Mouse (Mus musculus): ENCODE data around the gene Lrrc26. TPM values are rescaled to one million over a fixed set of nuclear protein-coding genes. Genes with fewer than 3 reads are reported as not detected.

The Lrrc26 gene
- total RNA-seq, 2 experiments from 2014 or later: not detected

DNA sequence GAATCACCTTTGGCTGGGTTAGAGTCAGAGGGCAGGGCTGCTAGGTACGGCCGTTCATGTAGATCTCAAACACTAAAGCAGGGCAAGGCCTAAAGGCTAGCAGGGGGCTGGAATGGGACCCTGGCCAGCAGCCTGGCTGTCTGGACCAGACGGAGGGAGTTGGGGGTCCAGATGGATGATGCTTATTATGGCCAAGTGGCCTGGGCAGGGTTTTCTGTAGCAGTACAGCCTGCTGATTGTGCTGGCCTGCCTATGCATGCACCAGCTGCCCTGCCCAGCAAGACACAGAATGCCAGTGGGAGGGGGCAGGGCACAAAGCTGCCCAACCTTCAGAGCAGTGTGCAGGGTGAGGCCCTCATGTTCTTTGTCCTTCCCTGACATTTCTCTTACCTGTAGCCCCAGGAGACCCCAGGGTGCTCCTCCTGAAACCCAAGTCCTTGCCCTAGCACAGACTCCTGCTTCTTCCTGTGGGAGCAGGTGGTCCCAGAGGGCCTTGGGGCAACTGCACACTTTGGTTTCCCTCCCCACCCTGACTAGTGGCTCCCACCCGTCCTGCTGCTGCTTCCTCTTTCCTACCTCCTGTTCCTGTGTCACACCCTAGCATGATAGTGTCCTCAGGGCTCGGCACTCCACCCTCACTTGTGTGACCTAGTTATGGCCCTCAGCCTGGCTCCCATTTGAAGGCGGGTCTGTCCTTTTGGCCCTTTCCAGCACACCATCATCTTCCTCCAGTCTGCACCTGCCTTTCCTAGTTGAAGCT, 23.6 kb upstream of the Lrrc26 start:
- no peak for DNase-seq (ENCODE audit: low spot score in 2 of 2)

GRCm38 (mm10) chr2:25266720-25267119, 23.0 kb upstream of the Lrrc26 start:
- DNase-seq (ENCODE audit: low spot score in 2 of 2): no peak

GRCm38 (mm10) chr2:25267241-25267640, 22.5 kb upstream of the Lrrc26 start:
- DNase-seq (ENCODE audit: low spot score in 2 of 2): no peak

DNA sequence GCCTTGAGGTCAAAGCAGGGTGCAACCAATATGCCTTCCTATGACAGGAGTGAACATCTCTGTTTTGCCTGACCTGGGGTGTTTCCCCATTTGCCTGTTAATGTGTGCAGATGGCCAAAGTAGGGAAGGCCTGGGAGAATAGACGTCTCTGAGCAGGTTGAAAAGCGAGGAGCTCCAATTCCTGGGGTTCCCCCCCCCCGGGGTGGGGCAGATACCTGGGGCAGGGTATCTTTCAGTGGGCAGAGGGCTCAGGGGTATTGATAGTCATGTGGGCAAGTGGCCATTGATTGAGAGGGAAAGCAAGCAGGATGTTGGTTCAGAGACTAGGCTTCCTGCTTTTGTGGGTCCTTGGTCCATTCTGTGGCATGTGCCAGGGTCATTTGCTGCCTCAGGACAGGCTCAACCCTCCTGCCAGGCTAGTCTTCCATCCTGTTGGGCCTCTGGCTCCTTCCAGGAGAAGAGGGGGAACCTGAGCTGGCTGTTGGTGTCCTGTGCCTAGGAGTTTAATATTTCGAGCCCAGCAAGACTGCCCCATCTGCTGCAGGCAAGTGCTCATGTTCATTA, 21.9 kb upstream of the Lrrc26 start:
- DNase-seq (ENCODE audit: low spot score in 2 of 2): no peak

DNA sequence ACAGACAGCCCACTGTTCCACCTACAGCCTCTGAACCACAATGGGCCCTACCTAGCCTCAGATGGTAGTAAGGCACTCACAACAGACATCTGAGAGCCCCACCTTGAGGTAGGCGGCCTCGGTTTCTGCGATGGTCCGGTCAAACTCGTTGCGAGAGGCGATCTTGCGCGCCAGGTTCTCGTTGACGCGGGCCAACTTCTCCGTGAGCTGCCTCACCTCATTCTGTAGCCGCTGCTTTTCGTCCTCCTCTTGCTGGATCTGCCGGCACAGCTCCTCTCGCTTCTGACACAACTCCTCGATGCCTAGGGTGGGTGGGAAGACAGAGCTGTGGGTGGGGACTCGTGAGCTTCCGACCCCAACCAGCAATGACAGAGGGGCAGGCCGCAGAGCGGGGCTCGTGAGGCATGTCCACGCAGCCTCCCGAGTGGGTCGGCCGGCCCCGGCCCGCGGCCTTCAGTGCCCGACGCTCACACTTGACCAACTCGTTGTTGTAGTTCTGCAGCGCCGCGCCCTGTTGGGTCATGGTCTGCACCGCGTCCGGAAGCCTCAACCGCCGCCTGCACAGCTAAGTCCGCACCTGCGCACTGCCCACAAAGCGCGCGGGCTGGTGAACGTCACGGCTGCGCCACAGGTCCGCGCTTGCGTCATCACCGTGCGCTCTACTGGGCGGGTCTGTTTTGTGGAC, 17.7 kb upstream of the Lrrc26 start, which contains the start of the genes Ssna1 and Anapc2:
Gene Ssna1 (minus strand): TSS at position 612 of the 685 bp plus-strand sequence.
Gene Anapc2 (plus strand): TSS at position 652 of the 685 bp plus-strand sequence.
- peak; percentile 98 to 99 for DNase-seq (ENCODE audit: low spot score in 2 of 2)

- DNase-seq (ENCODE audit: low spot score in 2 of 2): no peak
These were observed 17.2 kb upstream of the Lrrc26 start for GRCm38 (mm10) chr2:25272515-25272914.

GRCm38 (mm10) chr2:25273010-25273409, 16.7 kb upstream of the Lrrc26 start:
- DNase-seq (ENCODE audit: low spot score in 2 of 2): no peak

- DNase-seq (ENCODE audit: low spot score in 2 of 2): peak; percentile 88 to 89
These were observed 10.5 kb upstream of the Lrrc26 start for GRCm38 (mm10) chr2:25278928-25279882.

DNA sequence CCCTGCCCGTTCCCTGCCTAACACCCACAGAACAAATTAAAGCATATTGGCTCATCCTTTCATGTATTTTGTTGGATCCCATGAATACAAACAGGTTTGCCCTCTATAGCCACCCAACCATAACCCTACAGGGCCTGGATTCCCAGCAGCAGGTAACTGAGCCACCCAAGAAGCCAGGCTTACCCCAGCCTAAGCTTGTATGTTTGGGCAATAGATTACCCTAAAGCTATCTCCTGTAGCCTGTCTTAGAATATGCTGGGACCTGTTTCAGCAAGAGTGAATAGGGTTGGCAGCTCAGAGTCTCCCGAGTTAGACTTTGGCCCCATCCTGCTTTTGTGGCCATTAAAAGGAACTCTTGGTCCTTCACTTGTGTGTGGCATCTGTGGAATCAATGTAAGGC, 4.2 kb upstream of the Lrrc26 start:
- no peak for DNase-seq (ENCODE audit: low spot score in 2 of 2)

DNA sequence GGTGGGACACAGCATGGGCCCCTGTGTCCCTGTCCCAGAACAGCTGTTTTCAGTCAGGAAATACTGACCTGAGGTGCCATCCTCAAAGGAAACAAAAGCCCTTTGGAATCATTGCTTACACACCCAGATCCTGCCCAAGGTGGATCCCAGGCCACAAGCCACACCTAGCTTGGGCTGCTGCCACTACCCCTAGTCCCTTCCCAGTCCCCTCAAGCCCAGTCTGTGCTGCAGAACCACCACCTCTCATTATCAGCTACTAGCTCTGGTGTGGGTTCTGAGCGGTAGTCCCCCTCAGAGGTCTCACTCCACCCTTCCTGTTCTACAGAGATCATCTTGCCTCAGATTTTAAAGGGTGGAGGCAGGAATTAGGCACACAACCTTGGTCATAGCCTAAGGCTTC, 3.4 kb upstream of the Lrrc26 start:
- DNase-seq (ENCODE audit: low spot score in 2 of 2): no peak

GRCm38 (mm10) chr2:25286837-25287636, 2.7 kb upstream of the Lrrc26 start:
- DNase-seq (ENCODE audit: low spot score in 2 of 2): peak; percentile 43 to 53

GRCm38 (mm10) chr2:25287927-25288649, 1.6 kb upstream of the Lrrc26 start, which contains the start of gene Tmem210:
Tmem210 (plus strand) TSS chr2:25288145.
- DNase-seq (ENCODE audit: low spot score in 2 of 2): peak in 1 of 2 experiments; percentile 25

GRCm38 (mm10) chr2:25288734-25289345, 875 bp upstream of the Lrrc26 start:
- no peak for DNase-seq (ENCODE audit: low spot score in 2 of 2)

DNA sequence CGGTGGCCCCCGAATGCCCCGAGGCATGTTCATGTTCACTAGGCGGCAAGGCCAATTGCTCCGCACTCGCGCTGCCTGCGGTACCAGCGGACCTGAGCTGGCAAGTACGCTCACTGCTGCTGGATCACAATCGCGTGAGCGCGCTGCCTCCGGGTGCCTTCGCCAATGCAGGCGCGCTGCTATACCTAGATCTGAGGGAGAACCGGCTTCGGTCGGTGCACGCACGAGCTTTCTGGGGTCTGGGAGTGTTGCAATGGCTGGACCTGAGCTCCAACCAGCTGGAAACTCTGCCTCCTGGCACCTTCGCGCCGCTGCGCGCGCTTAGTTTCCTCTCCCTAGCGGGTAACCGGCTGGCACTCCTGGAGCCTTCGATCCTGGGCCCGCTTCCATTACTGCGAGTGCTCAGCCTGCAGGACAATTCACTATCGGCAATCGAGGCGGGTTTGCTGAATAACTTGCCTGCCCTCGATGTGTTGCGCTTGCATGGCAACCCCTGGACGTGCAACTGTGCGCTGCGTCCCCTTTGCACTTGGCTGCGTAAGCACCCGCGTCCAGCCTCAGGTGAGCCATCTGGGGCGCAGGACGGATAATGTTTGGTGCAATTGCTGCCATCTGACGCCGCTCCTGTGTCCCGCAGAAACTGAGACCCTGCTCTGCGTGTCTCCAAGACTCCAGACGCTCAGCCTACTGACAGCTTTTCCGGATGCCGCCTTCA, 543 bp downstream of the Lrrc26 start:
- DNase-seq (ENCODE audit: low spot score in 2 of 2): peak; percentile 68 to 74

DNA sequence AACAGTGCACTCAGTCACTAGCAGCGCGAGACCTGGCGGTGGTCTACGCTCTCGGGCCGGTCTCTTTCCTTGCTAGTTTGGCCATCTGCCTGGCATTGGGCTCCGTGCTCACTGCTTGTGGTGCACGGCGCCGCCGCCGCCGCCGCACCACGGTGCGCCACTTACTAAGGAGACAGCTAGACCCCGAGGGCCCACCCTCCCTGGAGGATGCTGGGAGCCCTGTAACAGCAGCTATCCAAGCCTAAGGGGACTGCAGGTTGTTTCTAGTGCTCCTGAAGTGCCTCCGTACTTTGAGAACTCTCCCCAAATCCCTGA, 1.1 kb downstream of the Lrrc26 start:
- DNase-seq (ENCODE audit: low spot score in 2 of 2): peak; percentile 59 to 68

DNA sequence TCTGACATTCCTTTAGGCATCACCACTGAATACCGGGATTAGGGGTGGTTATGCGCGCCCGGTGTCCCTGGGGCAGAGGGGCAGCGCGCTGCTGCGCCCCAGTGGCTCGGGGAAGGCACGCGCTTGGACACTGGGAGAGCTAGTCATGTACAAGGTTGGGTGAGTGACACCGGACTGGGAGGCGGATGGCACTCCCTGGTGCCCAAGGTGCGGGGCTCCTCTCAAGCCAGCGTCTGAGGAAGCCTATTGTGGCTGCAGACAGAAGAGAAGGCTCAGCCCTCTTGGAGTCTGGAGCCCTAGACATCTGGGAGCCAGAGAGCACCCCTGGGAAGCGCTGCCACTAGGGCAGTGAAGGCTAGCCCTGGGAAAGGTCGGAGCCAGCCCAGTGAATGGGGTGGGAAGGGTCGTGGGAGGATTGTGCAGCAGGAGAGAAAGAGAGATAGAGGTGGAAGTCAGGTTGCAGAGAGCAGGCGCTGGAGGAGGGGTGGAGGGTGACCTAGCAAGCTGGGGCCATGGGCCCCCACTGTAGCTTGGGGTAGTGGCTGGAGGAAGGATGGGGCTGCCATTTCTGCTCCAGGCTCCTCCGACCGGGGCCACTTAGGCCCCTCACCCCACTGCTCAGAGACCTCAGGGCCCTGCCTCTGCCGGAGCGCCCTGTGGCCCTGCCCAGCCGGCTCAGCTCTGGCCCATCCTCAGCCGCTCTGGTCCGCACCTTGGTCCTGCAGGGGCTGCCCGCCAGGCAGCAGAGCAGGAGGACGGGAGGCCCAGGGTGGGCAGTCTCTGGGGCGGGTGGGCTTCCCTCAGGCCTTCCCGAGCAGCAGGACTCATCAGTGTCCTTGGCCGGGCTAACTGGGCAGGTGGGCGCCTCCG, 1.7 kb downstream of the Lrrc26 start:
- peak in 1 of 2 experiments; percentile 19 for DNase-seq (ENCODE audit: low spot score in 2 of 2)

- peak in 1 of 2 experiments; percentile 30 for DNase-seq (ENCODE audit: low spot score in 2 of 2)
These were observed 2.4 kb downstream of the Lrrc26 start for GRCm38 (mm10) chr2:25292054-25292544.

All from layer of hippocampus, postnatal 10 days (tissue).